Mouse (Mus musculus) limb, embryonic 13.5 days (tissue): ENCODE results near the gene Zfp799. TPM values are rescaled to one million over a fixed set of nuclear protein-coding genes. Genes with fewer than 3 reads are reported as not detected.
"Not testable (repeated sequence)": the region's sequence is repeated elsewhere in the genome, so short reads cannot be mapped to it uniquely, and the experiment has no call there.

Experiments
- ATAC-seq: fragments of 200-750 bp; cut with Nextera tagmentation; 2 replicates; pipeline ENCODE4 v1.8.0; 2017; ENCODE audit warnings: low read depth, moderate number of reproducible peaks, moderate TSS enrichment; ENCODE audit not compliant: low FRiP score
- H3K27ac ChIP-seq: fragments of 300-500 bp; sonication (generic); 2 replicates; pipeline ENCODE4 v1.5.1; 2015; ENCODE audit warnings: inconsistent platforms, mild to moderate bottlenecking, moderate library complexity
- H3K27me3 ChIP-seq: fragments of 300-500 bp; sonication (generic); 2 replicates; pipeline ENCODE4 v1.6.1; 2015; ENCODE audit warnings: mild to moderate bottlenecking, inconsistent platforms
- H3K36me3 ChIP-seq: fragments of 300-500 bp; sonication (generic); 2 replicates; pipeline ENCODE4 v1.6.1; 2015; ENCODE audit warnings: inconsistent platforms, mild to moderate bottlenecking, moderate library complexity
- H3K4me1 ChIP-seq: fragments of 300-500 bp; sonication (generic); 2 replicates; pipeline ENCODE4 v1.6.1; 2015; ENCODE audit warnings: inconsistent platforms
- H3K4me2 ChIP-seq: fragments of 300-500 bp; sonication (generic); replicated peaks from 2 replicates; pipeline ENCODE4 v1.6.1; 2015; ENCODE audit warnings: inconsistent platforms, mild to moderate bottlenecking, moderate library complexity
- H3K4me3 ChIP-seq: fragments of 300-500 bp; sonication (generic); 2 replicates; pipeline ENCODE4 v1.5.1; 2015; ENCODE audit warnings: moderate library complexity, mild to moderate bottlenecking, inconsistent platforms
- H3K9ac ChIP-seq: fragments of 300-500 bp; sonication (generic); 2 replicates; pipeline ENCODE4 v1.6.1; 2015; ENCODE audit warnings: mild to moderate bottlenecking, inconsistent platforms
- H3K9me3 ChIP-seq: fragments of 300-500 bp; sonication (generic); 2 replicates; pipeline ENCODE4 v1.6.1; 2016; ENCODE audit warnings: inconsistent platforms
- WGBS: fragments of 180-500 bp; shearing (Covaris S2); methylation state at CpG from one replicate; pipeline ENCODE4 v1.1.7; 2015; 5-methylcytosine and 5-hydroxymethylcytosine counted together
- polyA plus RNA-seq: library from polyadenylated mRNA; unstranded; fragments of >200 nt; fragmentation: Nextera tagmentation; extraction: Ambion mirVana; gene quantifications from 2 replicates; pipeline ENCODE4 v1.2.1, GENCODE M21; 2015

Gene Zfp799
- 21.7 and 22.0 TPM in 2 replicates for polyA plus RNA-seq

GRCm38 (mm10) chr17:32829540-32830417 lies at the start of gene Zfp799:
Gene Zfp799 (minus strand): TSS chr17:32830261.
- Histone ChIP-seq H3K9me3 (no peaks in the 10 kb centered on the region), H3K9ac (peak within 1 kb of the TSS; percentile 95), H3K4me2 (peak within 1 kb of the TSS; percentile 85), H3K36me3 (peaks cover 25% of the 10 kb centered on the region), H3K4me3 (peak within 1 kb of the TSS; percentile 84), H3K4me1 (peaks cover 8% of the 10 kb centered on the region), H3K27ac (peak within 1 kb of the TSS; percentile 65), H3K27me3 (no peaks in the 10 kb centered on the region)
- WGBS: 2% methylated on average over 35 of the region's 35 CpGs
- peak; percentile 99 for ATAC-seq

GRCm38 (mm10) chr17:32878773-32879172 lies 48.7 kb upstream of the Zfp799 start:
- peaks cover 50% of the 10 kb centered on the region for H3K36me3 ChIP-seq
- peaks cover 15% of the 10 kb centered on the region for H3K4me1 ChIP-seq
- no peak for ATAC-seq
- H3K4me3 ChIP-seq: no peak overlapping the region
- H3K27ac ChIP-seq: no peak overlapping the region
- H3K4me2 ChIP-seq: no peak overlapping the region
- 92% methylated on average over 11 of the region's 11 CpGs for WGBS
- no peaks in the 10 kb centered on the region for H3K9me3 ChIP-seq
- no peak overlapping the region for H3K9ac ChIP-seq
- H3K27me3 ChIP-seq: no peaks in the 10 kb centered on the region

- Histone ChIP-seq H3K9me3 (no peaks in the 10 kb centered on the region), H3K4me2 (peak overlapping the region; percentile 52), H3K4me3 (peak overlapping the region; percentile 19), H3K9ac (peak overlapping the region; percentile 53), H3K27me3 (no peaks in the 10 kb centered on the region), H3K27ac (no peak overlapping the region), H3K4me1 (peaks cover 15% of the 10 kb centered on the region), H3K36me3 (peaks cover 39% of the 10 kb centered on the region)
- ATAC-seq: no peak
- 5% methylated on average over 22 of the region's 22 CpGs for WGBS
These were observed 47.6 kb upstream of the Zfp799 start for GRCm38 (mm10) chr17:32877471-32878171.

- ATAC-seq: no peak
- no peak overlapping the region for H3K4me3 ChIP-seq
- no peaks in the 10 kb centered on the region for H3K36me3 ChIP-seq
- H3K27ac ChIP-seq: no peak overlapping the region
- 0 out of 2 replicates have a peak, but pooled peaks cover 2% of the 10 kb centered on the region for H3K9me3 ChIP-seq
- H3K4me2 ChIP-seq: no peak overlapping the region
- H3K4me1 ChIP-seq: peaks cover 12% of the 10 kb centered on the region
- WGBS: 58% methylated on average over 5 of the region's 5 CpGs
- H3K9ac ChIP-seq: no peak overlapping the region
- no peaks in the 10 kb centered on the region for H3K27me3 ChIP-seq
These were observed 42.6 kb upstream of the Zfp799 start for GRCm38 (mm10) chr17:32872696-32873095.

- Histone ChIP-seq H3K27me3 (no peaks in the 10 kb centered on the region), H3K9me3 (0 out of 2 replicates have a peak, but pooled peaks cover 2% of the 10 kb centered on the region), H3K4me3 (no peak overlapping the region), H3K9ac (no peak overlapping the region), H3K4me1 (peaks cover 6% of the 10 kb centered on the region), H3K4me2 (no peak overlapping the region), H3K27ac (no peak overlapping the region), H3K36me3 (no peaks in the 10 kb centered on the region)
- 66% methylated on average over 4 of the region's 4 CpGs for WGBS
- ATAC-seq: no peak
These were observed 42.0 kb upstream of the Zfp799 start for GRCm38 (mm10) chr17:32872091-32872490.

GRCm38 (mm10) chr17:32871483-32871882 lies 41.4 kb upstream of the Zfp799 start:
- no peak for ATAC-seq
- Histone ChIP-seq H3K27me3 (no peaks in the 10 kb centered on the region), H3K9ac (no peak overlapping the region), H3K4me2 (no peak overlapping the region), H3K4me3 (no peak overlapping the region), H3K9me3 (0 out of 2 replicates have a peak, but pooled peaks cover 2% of the 10 kb centered on the region), H3K36me3 (no peaks in the 10 kb centered on the region), H3K27ac (no peak overlapping the region), H3K4me1 (no peaks in the 10 kb centered on the region)
- 90% methylated on average over 1 of the region's 1 CpGs for WGBS

- H3K9ac ChIP-seq, H3K27ac ChIP-seq, H3K4me1 ChIP-seq, H3K4me2 ChIP-seq, ATAC-seq, H3K9me3 ChIP-seq, H3K4me3 ChIP-seq, H3K27me3 ChIP-seq, H3K36me3 ChIP-seq: not testable (repeated sequence)
- WGBS: 75% methylated on average over 5 of the region's 7 CpGs
These were observed 37.2 kb upstream of the Zfp799 start for GRCm38 (mm10) chr17:32867266-32867665.

- H3K4me1 ChIP-seq, H3K27me3 ChIP-seq, H3K4me3 ChIP-seq, H3K27ac ChIP-seq, H3K4me2 ChIP-seq, H3K9me3 ChIP-seq, ATAC-seq, H3K36me3 ChIP-seq, H3K9ac ChIP-seq: not testable (repeated sequence)
- 63% methylated on average over 4 of the region's 6 CpGs for WGBS
These were observed 26.7 kb upstream of the Zfp799 start for GRCm38 (mm10) chr17:32856713-32857112.

GRCm38 (mm10) chr17:32851581-32851980 lies 21.5 kb upstream of the Zfp799 start:
- Histone ChIP-seq H3K4me3 (no peak overlapping the region), H3K27ac (no peak overlapping the region), H3K27me3 (no peaks in the 10 kb centered on the region), H3K9me3 (no peaks in the 10 kb centered on the region), H3K9ac (no peak overlapping the region), H3K4me1 (no peaks in the 10 kb centered on the region), H3K36me3 (no peaks in the 10 kb centered on the region), H3K4me2 (no peak overlapping the region)
- no peak for ATAC-seq
- WGBS: 59% methylated on average over 7 of the region's 7 CpGs

- H3K9ac ChIP-seq: no peak overlapping the region
- 80% methylated on average over 2 of the region's 2 CpGs for WGBS
- H3K27me3 ChIP-seq: no peaks in the 10 kb centered on the region
These were observed 11.3 kb upstream of the Zfp799 start for GRCm38 (mm10) chr17:32841388-32841787.

GRCm38 (mm10) chr17:32839083-32839802 lies 9.2 kb upstream of the Zfp799 start:
- H3K4me2 ChIP-seq: peak overlapping the region; percentile 28
- no peaks in the 10 kb centered on the region for H3K27me3 ChIP-seq
- H3K36me3 ChIP-seq: no peaks in the 10 kb centered on the region
- no peak for ATAC-seq
- H3K9me3 ChIP-seq: peaks cover 7% of the 10 kb centered on the region; the same call in 1 of the 2 replicates
- 28% methylated on average over 15 of the region's 15 CpGs for WGBS
- H3K9ac ChIP-seq: no peak overlapping the region
- H3K4me3 ChIP-seq: no peak overlapping the region
- H3K4me1 ChIP-seq: peaks cover 6% of the 10 kb centered on the region; the same call in 1 of the 2 replicates
- H3K27ac ChIP-seq: no peak overlapping the region; the same call in 1 of the 2 replicates

More at GRCm38 (mm10) chr17:32841388-32841787, 11.3 kb upstream of the Zfp799 start:
- Histone ChIP-seq H3K9me3 (peaks cover 7% of the 10 kb centered on the region; the same call in 1 of the 2 replicates), H3K4me1 (peaks cover 6% of the 10 kb centered on the region; the same call in 1 of the 2 replicates), H3K4me3 (no peak overlapping the region), H3K4me2 (no peak overlapping the region), H3K36me3 (no peaks in the 10 kb centered on the region), H3K27ac (no peak overlapping the region)
- ATAC-seq: no peak
